Mouse (Mus musculus): ENCODE data around the gene Mark3. TPM values are rescaled to one million over a fixed set of nuclear protein-coding genes. Genes with fewer than 3 reads are reported as not detected.

Mark3 gene
- polyA plus RNA-seq, 1 experiment from 2014 or later: 82.3 TPM

DNA sequence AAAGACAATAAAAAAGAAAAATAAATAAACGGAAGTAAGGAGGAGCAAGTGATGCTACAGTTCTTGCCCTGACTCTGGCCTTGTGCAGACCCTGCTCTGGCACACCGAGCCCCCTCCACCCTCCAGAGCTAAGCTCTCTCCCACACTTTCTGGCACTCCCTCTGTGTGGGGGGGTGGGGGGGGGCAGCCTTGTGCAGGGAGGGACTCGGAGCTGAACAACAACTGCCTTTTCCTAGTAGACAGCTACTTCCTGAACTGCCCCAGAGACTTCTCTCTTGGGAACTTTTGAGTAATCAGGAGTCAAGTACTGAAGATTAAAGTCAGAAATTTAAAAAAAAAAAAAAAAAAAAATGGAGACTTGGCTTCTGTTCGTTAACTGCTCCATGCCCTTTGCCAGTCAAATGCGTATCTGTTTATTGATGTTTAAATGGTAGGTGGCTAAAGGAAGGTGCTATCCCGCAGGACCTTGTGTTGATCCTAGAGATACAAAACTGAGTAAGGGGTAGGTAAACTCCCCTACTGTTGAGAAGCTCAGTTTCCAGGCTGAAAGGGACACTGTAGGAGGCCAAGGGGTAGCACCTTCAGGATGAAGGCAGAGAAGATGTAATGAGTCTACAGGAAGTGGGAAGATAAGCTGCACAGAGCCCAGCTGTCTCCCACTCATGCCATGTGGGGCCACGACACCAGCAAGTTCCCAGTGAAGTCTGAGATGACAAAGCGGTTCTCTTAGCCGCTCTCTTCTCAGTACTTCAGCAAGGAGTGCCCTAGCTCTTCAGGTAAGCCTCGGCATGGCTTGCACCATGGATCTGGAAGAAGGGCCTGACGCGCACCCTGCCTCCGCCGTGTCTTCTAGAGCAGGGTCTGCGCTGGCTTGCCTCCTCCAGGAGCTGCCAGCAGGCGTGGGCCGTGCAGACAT lies 89.2 kb downstream of the Mark3 start:
- no peak overlapping the region for H3K9ac ChIP-seq
- H3K36me3 ChIP-seq (replicated peaks): peaks cover 41% of the 10 kb centered on the region
- peaks cover 10% of the 10 kb centered on the region for H3K4me1 ChIP-seq
- H3K4me2 ChIP-seq: no peak overlapping the region
- H3K4me3 ChIP-seq (replicated peaks): no peak overlapping the region
- 80% methylated on average over 17 of the region's 17 CpGs for WGBS
- no peak for ATAC-seq (ENCODE audit: low FRiP score)
- no peaks in the 10 kb centered on the region for H3K27me3 ChIP-seq
- no peaks in the 10 kb centered on the region for H3K9me3 ChIP-seq
- H3K27ac ChIP-seq: 0 out of 2 replicates have a peak overlapping the region, but pooled peaks have one; percentile 2

DNA sequence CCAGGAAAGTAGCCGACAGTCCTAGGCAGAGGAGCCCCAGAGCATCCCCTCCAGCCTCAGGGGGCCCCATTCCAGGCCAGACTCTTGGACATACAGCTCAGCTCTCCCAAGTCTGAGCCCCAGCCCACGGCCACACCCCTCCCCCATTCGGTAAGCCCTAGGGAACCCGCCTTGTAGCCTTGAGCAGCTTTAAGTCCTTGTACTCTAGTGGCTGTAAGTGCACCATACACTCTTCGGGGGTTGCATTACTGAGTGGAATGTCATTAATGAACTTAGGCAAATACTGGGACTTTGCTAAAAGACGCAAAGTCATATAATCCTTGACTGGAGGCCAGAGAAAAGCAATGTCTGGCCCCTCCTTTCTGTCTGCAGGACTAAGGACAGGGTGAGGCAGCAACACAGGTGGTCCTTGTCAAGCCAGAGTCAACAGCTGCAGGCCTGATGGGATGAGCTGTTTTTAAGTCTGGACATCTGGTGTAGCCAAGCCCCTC lies 89.9 kb downstream of the Mark3 start:
- Histone ChIP-seq H3K9me3 (no peaks in the 10 kb centered on the region), H3K27me3 (no peaks in the 10 kb centered on the region), H3K4me2 (no peak overlapping the region), H3K9ac (no peak overlapping the region), H3K4me3 (replicated peaks) (no peak overlapping the region), H3K36me3 (replicated peaks) (peaks cover 45% of the 10 kb centered on the region), H3K4me1 (peaks cover 17% of the 10 kb centered on the region), H3K27ac (0 out of 2 replicates have a peak overlapping the region, but pooled peaks have one; percentile 2)
- ATAC-seq (ENCODE audit: low FRiP score): no peak
- WGBS: 44% methylated on average over 6 of the region's 6 CpGs

DNA sequence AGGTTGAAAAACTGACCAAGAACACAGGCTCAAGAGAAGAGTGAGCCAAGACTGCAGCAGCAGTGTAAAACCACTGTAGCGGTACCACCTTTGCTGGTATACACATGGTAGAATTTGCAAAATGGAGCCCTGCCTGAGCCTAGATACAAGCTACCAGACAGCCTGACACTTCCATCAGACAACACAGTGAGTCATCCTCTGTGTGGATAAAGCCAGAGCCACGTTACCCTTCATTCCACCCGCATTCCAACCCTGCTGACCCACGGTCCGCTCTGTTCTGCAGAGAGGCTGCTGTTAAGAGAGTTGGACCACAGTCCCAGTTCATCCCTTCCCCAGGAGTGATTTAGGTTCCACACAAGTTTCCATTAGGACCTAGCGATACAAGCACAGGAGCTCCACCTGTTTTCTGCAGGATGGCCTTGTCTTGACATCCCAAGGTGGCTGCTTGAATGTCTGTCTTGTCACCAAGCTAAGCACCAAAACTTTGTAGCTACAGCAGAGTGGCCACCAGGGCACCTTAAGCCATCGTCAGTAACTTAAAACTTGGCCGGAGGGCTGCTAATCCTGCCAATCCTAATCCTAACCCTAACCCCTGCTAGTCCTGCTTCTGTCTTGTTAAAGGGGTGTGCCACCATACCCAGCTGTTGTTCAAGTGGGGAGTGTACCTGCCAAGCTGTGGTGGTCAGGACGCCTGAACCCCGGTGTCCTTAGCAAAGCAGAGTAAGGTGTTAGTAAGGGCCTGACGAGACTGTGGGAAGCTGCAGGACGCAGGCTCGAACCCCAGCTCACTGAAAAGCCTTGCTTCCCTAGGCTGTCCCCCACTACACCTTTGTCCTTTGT lies 90.9 kb downstream of the Mark3 start:
- ATAC-seq (ENCODE audit: low FRiP score): no peak
- Histone ChIP-seq H3K36me3 (replicated peaks) (peaks cover 46% of the 10 kb centered on the region), H3K4me2 (no peak overlapping the region), H3K27me3 (no peaks in the 10 kb centered on the region), H3K27ac (0 out of 2 replicates have a peak overlapping the region, but pooled peaks have one; percentile 19), H3K9ac (no peak overlapping the region), H3K9me3 (no peaks in the 10 kb centered on the region), H3K4me3 (replicated peaks) (no peak overlapping the region), H3K4me1 (peaks cover 28% of the 10 kb centered on the region)
- WGBS: 85% methylated on average over 13 of the region's 13 CpGs

- ATAC-seq (ENCODE audit: low FRiP score): no peak
- H3K9me3 ChIP-seq: no peaks in the 10 kb centered on the region
- H3K36me3 ChIP-seq (replicated peaks): peaks cover 52% of the 10 kb centered on the region
- no peak overlapping the region for H3K4me2 ChIP-seq
- no peak overlapping the region for H3K27ac ChIP-seq
- no peak overlapping the region for H3K9ac ChIP-seq
- no peaks in the 10 kb centered on the region for H3K27me3 ChIP-seq
- H3K4me1 ChIP-seq: peaks cover 32% of the 10 kb centered on the region
- 82% methylated on average over 13 of the region's 13 CpGs for WGBS
- H3K4me3 ChIP-seq (replicated peaks): no peak overlapping the region
Measured at GRCm38 (mm10) chr12:111666380-111666779, 92.1 kb downstream of the Mark3 start.

- Histone ChIP-seq H3K36me3 (replicated peaks) (peaks cover 42% of the 10 kb centered on the region), H3K9me3 (no peaks in the 10 kb centered on the region), H3K4me2 (no peak overlapping the region), H3K27me3 (no peaks in the 10 kb centered on the region), H3K4me1 (peaks cover 34% of the 10 kb centered on the region), H3K9ac (no peak overlapping the region; the same call in 1 of the 2 replicates), H3K4me3 (replicated peaks) (no peak overlapping the region), H3K27ac (peak overlapping the region; percentile 89)
- ATAC-seq (ENCODE audit: low FRiP score): no peak
- 85% methylated on average over 5 of the region's 5 CpGs for WGBS
Measured at GRCm38 (mm10) chr12:111667421-111667820, 93.1 kb downstream of the Mark3 start.

DNA sequence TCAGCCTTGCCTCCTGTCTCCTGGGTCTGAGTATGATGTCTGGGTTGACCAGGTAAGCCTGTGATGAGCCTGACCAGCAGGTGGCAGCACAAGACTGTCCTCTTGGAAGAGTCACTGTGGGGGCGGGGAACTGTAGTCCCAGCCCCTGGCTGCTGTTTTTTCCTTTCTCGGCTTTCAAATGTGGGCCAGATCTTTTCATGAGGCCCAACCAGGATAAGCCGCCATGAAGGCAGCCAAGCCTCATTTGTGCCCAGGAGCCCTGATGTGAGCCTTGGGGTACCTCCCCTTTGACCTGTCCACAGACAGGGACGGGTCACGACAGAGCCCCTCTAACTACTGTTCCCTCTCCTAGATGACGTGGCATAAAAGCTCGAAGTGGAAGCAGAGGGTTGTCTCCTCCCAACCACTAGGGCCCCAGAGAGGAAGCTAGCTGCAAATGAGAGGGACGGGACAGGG lies 94.2 kb downstream of the Mark3 start:
- H3K36me3 ChIP-seq (replicated peaks): peaks cover 42% of the 10 kb centered on the region
- H3K4me3 ChIP-seq (replicated peaks): peak overlapping the region; percentile 95
- ATAC-seq (ENCODE audit: low FRiP score): peak; percentile 48
- 1% methylated on average over 8 of the region's 8 CpGs for WGBS
- peaks cover 42% of the 10 kb centered on the region for H3K4me1 ChIP-seq
- peak overlapping the region; percentile 97 for H3K4me2 ChIP-seq
- peaks cover 5% of the 10 kb centered on the region; the same call in 1 of the 2 replicates for H3K27me3 ChIP-seq
- no peaks in the 10 kb centered on the region for H3K9me3 ChIP-seq
- H3K27ac ChIP-seq: peak overlapping the region; percentile 89
- peak overlapping the region; percentile 98 for H3K9ac ChIP-seq

- 60% methylated on average over 23 of the region's 23 CpGs for WGBS
- peaks cover 36% of the 10 kb centered on the region for H3K4me1 ChIP-seq
Measured at GRCm38 (mm10) chr12:111669000-111669788, 94.9 kb downstream of the Mark3 start.

GRCm38 (mm10) chr12:111669961-111670360 lies 95.6 kb downstream of the Mark3 start:
- Histone ChIP-seq H3K4me2 (peak overlapping the region; percentile 97), H3K4me3 (replicated peaks) (peak overlapping the region; percentile 95), H3K4me1 (peaks cover 33% of the 10 kb centered on the region), H3K9me3 (no peaks in the 10 kb centered on the region), H3K9ac (peak overlapping the region; percentile 98), H3K27ac (peak overlapping the region; percentile 92), H3K36me3 (replicated peaks) (peaks cover 35% of the 10 kb centered on the region), H3K27me3 (peaks cover 14% of the 10 kb centered on the region; the same call in 1 of the 2 replicates)
- WGBS: 36% methylated on average over 8 of the region's 8 CpGs
- no peak for ATAC-seq (ENCODE audit: low FRiP score)

More at GRCm38 (mm10) chr12:111669000-111669788, 94.9 kb downstream of the Mark3 start:
- Histone ChIP-seq H3K27me3 (peaks cover 11% of the 10 kb centered on the region; the same call in 1 of the 2 replicates), H3K36me3 (replicated peaks) (peaks cover 35% of the 10 kb centered on the region), H3K27ac (peak overlapping the region; percentile 89), H3K4me3 (replicated peaks) (peak overlapping the region; percentile 95), H3K9ac (peak overlapping the region; percentile 98), H3K4me2 (peak overlapping the region; percentile 97), H3K9me3 (no peaks in the 10 kb centered on the region)
- no peak for ATAC-seq (ENCODE audit: low FRiP score)

GRCm38 (mm10) chr12:111670371-111670971 lies 96.1 kb downstream of the Mark3 start:
- peaks cover 33% of the 10 kb centered on the region for H3K4me1 ChIP-seq
- peak overlapping the region; percentile 95 for H3K4me3 ChIP-seq (replicated peaks)
- peak overlapping the region; percentile 97 for H3K4me2 ChIP-seq
- H3K9ac ChIP-seq: peak overlapping the region; percentile 98
- no peaks in the 10 kb centered on the region for H3K9me3 ChIP-seq
- ATAC-seq (ENCODE audit: low FRiP score): no peak
- under 1% methylated on average over 27 of the region's 29 CpGs for WGBS
- peak overlapping the region; percentile 92 for H3K27ac ChIP-seq
- peaks cover 33% of the 10 kb centered on the region for H3K36me3 ChIP-seq (replicated peaks)
- peaks cover 16% of the 10 kb centered on the region; the same call in 1 of the 2 replicates for H3K27me3 ChIP-seq

DNA sequence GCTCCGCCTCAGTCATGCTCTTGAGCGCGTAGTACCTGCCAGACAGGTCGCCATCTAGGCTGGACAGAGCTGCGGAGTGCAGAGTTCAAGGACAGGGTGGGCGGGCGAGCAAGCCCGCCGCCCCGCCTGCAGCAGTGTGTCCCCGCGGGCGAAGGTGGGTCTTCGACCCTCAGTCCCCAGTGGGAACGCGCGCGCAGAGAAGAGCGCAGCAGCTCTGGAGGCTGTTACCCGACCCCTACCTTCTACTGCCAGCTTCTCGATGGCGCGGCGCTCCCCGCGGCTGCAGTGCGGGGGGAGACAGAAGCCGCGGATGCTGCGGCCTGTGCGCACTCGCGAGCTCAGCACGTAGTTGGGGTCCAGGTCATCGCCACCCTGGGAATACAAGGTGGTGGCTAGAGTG lies 96.7 kb downstream of the Mark3 start:
- under 1% methylated on average over 35 of the region's 35 CpGs for WGBS
- Histone ChIP-seq H3K27ac (peak overlapping the region; percentile 92), H3K4me2 (peak overlapping the region; percentile 97), H3K27me3 (peaks cover 19% of the 10 kb centered on the region; the same call in 1 of the 2 replicates), H3K9me3 (no peaks in the 10 kb centered on the region), H3K36me3 (replicated peaks) (peaks cover 33% of the 10 kb centered on the region), H3K9ac (peak overlapping the region; percentile 98), H3K4me1 (peaks cover 33% of the 10 kb centered on the region), H3K4me3 (replicated peaks) (peak overlapping the region; percentile 95)
- ATAC-seq (ENCODE audit: low FRiP score): peak; percentile 0; the same call in 1 of the 2 replicates

- under 1% methylated on average over 34 of the region's 34 CpGs for whole genome bisulfite sequencing
- peak overlapping the region; percentile 97 for H3K4me2 ChIP-seq
- peaks cover 33% of the 10 kb centered on the region for H3K4me1 ChIP-seq
- H3K9me3 ChIP-seq: no peaks in the 10 kb centered on the region
- peaks cover 19% of the 10 kb centered on the region; the same call in 1 of the 2 replicates for H3K27me3 ChIP-seq
- H3K9ac ChIP-seq: peak overlapping the region; percentile 98
- H3K36me3 ChIP-seq (replicated peaks): peaks cover 29% of the 10 kb centered on the region
- peak overlapping the region; percentile 95 for H3K4me3 ChIP-seq (replicated peaks)
- ATAC-seq (ENCODE audit: low FRiP score): peak; percentile 67
- peak overlapping the region; percentile 92 for H3K27ac ChIP-seq
Measured at GRCm38 (mm10) chr12:111671431-111671902, 97.1 kb downstream of the Mark3 start.

Data from forebrain, embryonic 12.5 days (tissue).